Mouse (Mus musculus): ENCODE results near the gene Slc35e4. TPM values are rescaled to one million over a fixed set of nuclear protein-coding genes. Genes with fewer than 3 reads are reported as not detected.
"Not testable (repeated sequence)": the region's sequence is repeated elsewhere in the genome, so short reads cannot be mapped to it uniquely, and the experiment has no call there.

Slc35e4 gene
- polyA plus RNA-seq, 1 experiment from 2014 or later: 4.5 TPM

- DNase-seq (ENCODE audit: low spot score) (peak; percentile 23), ATAC-seq (ENCODE audit: insufficient read depth, low FRiP score, low TSS enrichment) (0 out of 2 replicates have a peak, but pooled peaks have one; percentile 22)
- no peaks in the 10 kb centered on the region for H3K36me3 ChIP-seq (ENCODE audit: control insufficient read depth, insufficient read depth, low read length)
- 0 out of 2 replicates have a peak, but pooled peaks cover 5% of the 10 kb centered on the region for H3K27me3 ChIP-seq (ENCODE audit: control insufficient read depth, insufficient read depth, low read length)
- peak overlapping the region; percentile 66 for H3K4me2 ChIP-seq (ENCODE audit: low read depth)
- H3K9ac ChIP-seq (ENCODE audit: low read length): peak overlapping the region; percentile 42; the same call in 1 of the 2 replicates
- H3K4me1 ChIP-seq (ENCODE audit: control insufficient read depth, insufficient read depth, low read length): peaks cover 15% of the 10 kb centered on the region
- 19% methylated on average over 19 of the region's 19 CpGs for WGBS
- H3K9me3 ChIP-seq (ENCODE audit: control insufficient read depth, low read length): no peaks in the 10 kb centered on the region
- peak overlapping the region; percentile 48 for H3K4me3 ChIP-seq (ENCODE audit: low read depth, low read length)
- no peak overlapping the region for H3K27ac ChIP-seq (ENCODE audit: low read depth, low read length)
These were observed 2.2 kb downstream of the Slc35e4 start for GRCm38 (mm10) chr11:3912100-3912874.

- H3K9ac ChIP-seq (ENCODE audit: low read length); DNase-seq (ENCODE audit: low spot score); ATAC-seq (ENCODE audit: insufficient read depth, low FRiP score, low TSS enrichment); H3K36me3 ChIP-seq (ENCODE audit: control insufficient read depth, insufficient read depth, low read length); H3K9me3 ChIP-seq (ENCODE audit: control insufficient read depth, low read length); H3K4me3 ChIP-seq (ENCODE audit: low read depth, low read length); H3K27ac ChIP-seq (ENCODE audit: low read depth, low read length); H3K4me2 ChIP-seq (ENCODE audit: low read depth); H3K27me3 ChIP-seq (ENCODE audit: control insufficient read depth, insufficient read depth, low read length): not testable (repeated sequence)
- WGBS: 85% methylated on average over 6 of the region's 6 CpGs
- H3K4me1 ChIP-seq (ENCODE audit: control insufficient read depth, insufficient read depth, low read length): peaks cover 15% of the 10 kb centered on the region
These were observed 3.0 kb downstream of the Slc35e4 start for GRCm38 (mm10) chr11:3911440-3911839.

GRCm38 (mm10) chr11:3910513-3911310, 3.8 kb downstream of the Slc35e4 start:
- WGBS: 73% methylated on average over 5 of the region's 5 CpGs
- ATAC-seq (ENCODE audit: insufficient read depth, low FRiP score, low TSS enrichment) (no peak), DNase-seq (ENCODE audit: low spot score) (no peak)
- no peak overlapping the region; the same call in 1 of the 2 replicates for H3K4me2 ChIP-seq (ENCODE audit: low read depth)
- H3K27ac ChIP-seq (ENCODE audit: low read depth, low read length): no peak overlapping the region
- H3K4me3 ChIP-seq (ENCODE audit: low read depth, low read length): no peak overlapping the region
- no peaks in the 10 kb centered on the region for H3K9me3 ChIP-seq (ENCODE audit: control insufficient read depth, low read length)
- H3K36me3 ChIP-seq (ENCODE audit: control insufficient read depth, insufficient read depth, low read length): no peaks in the 10 kb centered on the region
- 0 out of 2 replicates have a peak, but pooled peaks cover 5% of the 10 kb centered on the region for H3K27me3 ChIP-seq (ENCODE audit: control insufficient read depth, insufficient read depth, low read length)
- peaks cover 15% of the 10 kb centered on the region for H3K4me1 ChIP-seq (ENCODE audit: control insufficient read depth, insufficient read depth, low read length)
- H3K9ac ChIP-seq (ENCODE audit: low read length): no peak overlapping the region

GRCm38 (mm10) chr11:3909236-3909635, 5.2 kb downstream of the Slc35e4 start:
- Histone ChIP-seq H3K4me3 (ENCODE audit: low read depth, low read length) (no peak overlapping the region), H3K4me1 (ENCODE audit: control insufficient read depth, insufficient read depth, low read length) (peaks cover 15% of the 10 kb centered on the region), H3K9me3 (ENCODE audit: control insufficient read depth, low read length) (no peaks in the 10 kb centered on the region), H3K36me3 (ENCODE audit: control insufficient read depth, insufficient read depth, low read length) (no peaks in the 10 kb centered on the region), H3K4me2 (ENCODE audit: low read depth) (no peak overlapping the region), H3K27ac (ENCODE audit: low read depth, low read length) (no peak overlapping the region), H3K9ac (ENCODE audit: low read length) (no peak overlapping the region), H3K27me3 (ENCODE audit: control insufficient read depth, insufficient read depth, low read length) (0 out of 2 replicates have a peak, but pooled peaks cover 5% of the 10 kb centered on the region)
- no peak for DNase-seq (ENCODE audit: low spot score)
- no peak for ATAC-seq (ENCODE audit: insufficient read depth, low FRiP score, low TSS enrichment)
- 88% methylated on average over 4 of the region's 4 CpGs for WGBS

- H3K27ac ChIP-seq (ENCODE audit: low read depth, low read length): no peak overlapping the region
- 88% methylated on average over 1 of the region's 1 CpGs for WGBS
- H3K9me3 ChIP-seq (ENCODE audit: control insufficient read depth, low read length): no peaks in the 10 kb centered on the region
- DNase-seq (ENCODE audit: low spot score) (no peak), ATAC-seq (ENCODE audit: insufficient read depth, low FRiP score, low TSS enrichment) (no peak)
- H3K36me3 ChIP-seq (ENCODE audit: control insufficient read depth, insufficient read depth, low read length): no peaks in the 10 kb centered on the region
- H3K4me3 ChIP-seq (ENCODE audit: low read depth, low read length): no peak overlapping the region
- no peak overlapping the region for H3K9ac ChIP-seq (ENCODE audit: low read length)
- no peaks in the 10 kb centered on the region for H3K27me3 ChIP-seq (ENCODE audit: control insufficient read depth, insufficient read depth, low read length)
- H3K4me2 ChIP-seq (ENCODE audit: low read depth): no peak overlapping the region
- H3K4me1 ChIP-seq (ENCODE audit: control insufficient read depth, insufficient read depth, low read length): 0 out of 2 replicates have a peak, but pooled peaks cover 3% of the 10 kb centered on the region
These were observed 9.0 kb downstream of the Slc35e4 start for GRCm38 (mm10) chr11:3905446-3905845.

GRCm38 (mm10) chr11:3904673-3905072, 9.8 kb downstream of the Slc35e4 start:
- no peaks in the 10 kb centered on the region for H3K9me3 ChIP-seq (ENCODE audit: control insufficient read depth, low read length)
- no peaks in the 10 kb centered on the region for H3K36me3 ChIP-seq (ENCODE audit: control insufficient read depth, insufficient read depth, low read length)
- no peak overlapping the region for H3K9ac ChIP-seq (ENCODE audit: low read length)
- no peak overlapping the region for H3K27ac ChIP-seq (ENCODE audit: low read depth, low read length)
- no peak overlapping the region for H3K4me3 ChIP-seq (ENCODE audit: low read depth, low read length)
- WGBS: 90% methylated on average over 6 of the region's 6 CpGs
- no peaks in the 10 kb centered on the region for H3K27me3 ChIP-seq (ENCODE audit: control insufficient read depth, insufficient read depth, low read length)
- 0 out of 2 replicates have a peak, but pooled peaks cover 3% of the 10 kb centered on the region for H3K4me1 ChIP-seq (ENCODE audit: control insufficient read depth, insufficient read depth, low read length)
- no peak for DNase-seq (ENCODE audit: low spot score)
- no peak for ATAC-seq (ENCODE audit: insufficient read depth, low FRiP score, low TSS enrichment)
- no peak overlapping the region for H3K4me2 ChIP-seq (ENCODE audit: low read depth)

- no peak overlapping the region for H3K9ac ChIP-seq (ENCODE audit: low read length)
- WGBS: 79% methylated on average over 5 of the region's 5 CpGs
- H3K4me3 ChIP-seq (ENCODE audit: low read depth, low read length): no peak overlapping the region
- H3K4me1 ChIP-seq (ENCODE audit: control insufficient read depth, insufficient read depth, low read length): no peaks in the 10 kb centered on the region
- H3K36me3 ChIP-seq (ENCODE audit: control insufficient read depth, insufficient read depth, low read length): no peaks in the 10 kb centered on the region
- H3K4me2 ChIP-seq (ENCODE audit: low read depth): no peak overlapping the region
- no peaks in the 10 kb centered on the region for H3K27me3 ChIP-seq (ENCODE audit: control insufficient read depth, insufficient read depth, low read length)
- DNase-seq (ENCODE audit: low spot score) (no peak), ATAC-seq (ENCODE audit: insufficient read depth, low FRiP score, low TSS enrichment) (no peak)
- H3K9me3 ChIP-seq (ENCODE audit: control insufficient read depth, low read length): no peaks in the 10 kb centered on the region
- H3K27ac ChIP-seq (ENCODE audit: low read depth, low read length): no peak overlapping the region
These were observed 11.4 kb downstream of the Slc35e4 start for GRCm38 (mm10) chr11:3903046-3903445.

- no peak overlapping the region for H3K27ac ChIP-seq (ENCODE audit: low read depth, low read length)
- no peaks in the 10 kb centered on the region for H3K36me3 ChIP-seq (ENCODE audit: control insufficient read depth, insufficient read depth, low read length)
- no peak overlapping the region for H3K9ac ChIP-seq (ENCODE audit: low read length)
- no peak overlapping the region for H3K4me3 ChIP-seq (ENCODE audit: low read depth, low read length)
- ATAC-seq (ENCODE audit: insufficient read depth, low FRiP score, low TSS enrichment) (no peak), DNase-seq (ENCODE audit: low spot score) (no peak)
- no peaks in the 10 kb centered on the region for H3K9me3 ChIP-seq (ENCODE audit: control insufficient read depth, low read length)
- no peaks in the 10 kb centered on the region for H3K27me3 ChIP-seq (ENCODE audit: control insufficient read depth, insufficient read depth, low read length)
- no peak overlapping the region for H3K4me2 ChIP-seq (ENCODE audit: low read depth)
- WGBS: 84% methylated on average over 3 of the region's 3 CpGs
- H3K4me1 ChIP-seq (ENCODE audit: control insufficient read depth, insufficient read depth, low read length): no peaks in the 10 kb centered on the region
These were observed 11.9 kb downstream of the Slc35e4 start for GRCm38 (mm10) chr11:3902516-3902915.
